Mouse (Mus musculus) heart, embryonic 10.5 days (tissue): ENCODE measurements at regions not wholly inside any gene's neighbourhood (a gene's known extent, or its start where the extent isn't known, plus 50 kb on each side); places are given as distances from the start of the nearest gene placed in this dataset.

Source experiments
- DNase-seq: peaks from one replicate; pipeline ENCODE4 v3.0.0-alpha.2; 2017; ENCODE audit warnings: low spot score
- H3K27ac ChIP-seq: fragments of 300-500 bp; sonication (generic); 2 replicates; pipeline ENCODE4 v1.5.1; 2016; ENCODE audit warnings: mild to moderate bottlenecking
- H3K27me3 ChIP-seq: fragments of 300-500 bp; sonication (generic); 2 replicates; pipeline ENCODE4 v1.6.1; 2016; ENCODE audit warnings: mild to moderate bottlenecking; ENCODE audit not compliant: poor library complexity, insufficient read depth, severe bottlenecking
- H3K36me3 ChIP-seq: fragments of 300-500 bp; sonication (generic); 2 replicates; pipeline ENCODE4 v1.6.1; 2016; ENCODE audit warnings: mild to moderate bottlenecking, moderate library complexity
- H3K4me1 ChIP-seq: fragments of 300-500 bp; sonication (generic); 2 replicates; pipeline ENCODE4 v1.6.1; 2016; ENCODE audit warnings: mild to moderate bottlenecking
- H3K4me3 ChIP-seq: fragments of 300-500 bp; sonication (generic); 2 replicates; pipeline ENCODE4 v1.5.1; 2016; ENCODE audit warnings: mild to moderate bottlenecking, moderate library complexity
- H3K9me3 ChIP-seq: fragments of 300-500 bp; sonication (generic); 2 replicates; pipeline ENCODE4 v1.6.1; 2016; ENCODE audit warnings: mild to moderate bottlenecking, moderate library complexity
- WGBS: fragments of 180-500 bp; shearing (Covaris S2); methylation state at CpG from one replicate; pipeline ENCODE4 v1.1.7; 2016; 5-methylcytosine and 5-hydroxymethylcytosine counted together

- Histone ChIP-seq H3K4me1 (no peaks in the 10 kb centered on the region), H3K9me3 (no peaks in the 10 kb centered on the region), H3K4me3 (no peak overlapping the region), H3K27me3 (no peaks in the 10 kb centered on the region), H3K36me3 (no peaks in the 10 kb centered on the region), H3K27ac (no peak overlapping the region)
- 39% methylated on average over 2 of the region's 2 CpGs for WGBS
- no peak for DNase-seq
Measured at GRCm38 (mm10) chr2:105586782-105587181, 81.9 kb upstream of the Pax6 start.

DNA sequence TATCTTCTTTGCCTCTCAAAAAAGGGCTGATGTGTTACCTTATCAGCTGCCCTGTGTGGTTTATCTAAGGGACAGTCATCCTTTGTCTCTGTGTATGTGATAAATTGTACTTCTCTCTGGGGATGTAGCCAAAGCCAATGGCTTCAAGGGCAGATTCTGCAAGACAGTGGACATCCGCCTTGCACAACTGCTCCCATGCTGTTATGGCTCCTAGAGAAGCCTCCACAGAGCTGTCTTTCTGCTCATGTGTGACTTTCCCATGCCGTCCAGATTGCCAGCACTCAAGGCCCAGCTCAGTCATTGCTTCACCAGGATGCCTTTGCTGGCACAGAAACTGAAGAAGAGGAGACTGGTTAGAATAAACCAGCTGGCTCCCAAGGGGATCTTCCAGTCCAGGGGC, 74.6 kb upstream of the Pax6 start:
- 78% methylated on average over 2 of the region's 2 CpGs for WGBS
- Histone ChIP-seq H3K4me3 (no peak overlapping the region), H3K27ac (no peak overlapping the region), H3K27me3 (no peaks in the 10 kb centered on the region), H3K36me3 (no peaks in the 10 kb centered on the region), H3K9me3 (no peaks in the 10 kb centered on the region), H3K4me1 (no peaks in the 10 kb centered on the region)
- DNase-seq, result no peak

DNA sequence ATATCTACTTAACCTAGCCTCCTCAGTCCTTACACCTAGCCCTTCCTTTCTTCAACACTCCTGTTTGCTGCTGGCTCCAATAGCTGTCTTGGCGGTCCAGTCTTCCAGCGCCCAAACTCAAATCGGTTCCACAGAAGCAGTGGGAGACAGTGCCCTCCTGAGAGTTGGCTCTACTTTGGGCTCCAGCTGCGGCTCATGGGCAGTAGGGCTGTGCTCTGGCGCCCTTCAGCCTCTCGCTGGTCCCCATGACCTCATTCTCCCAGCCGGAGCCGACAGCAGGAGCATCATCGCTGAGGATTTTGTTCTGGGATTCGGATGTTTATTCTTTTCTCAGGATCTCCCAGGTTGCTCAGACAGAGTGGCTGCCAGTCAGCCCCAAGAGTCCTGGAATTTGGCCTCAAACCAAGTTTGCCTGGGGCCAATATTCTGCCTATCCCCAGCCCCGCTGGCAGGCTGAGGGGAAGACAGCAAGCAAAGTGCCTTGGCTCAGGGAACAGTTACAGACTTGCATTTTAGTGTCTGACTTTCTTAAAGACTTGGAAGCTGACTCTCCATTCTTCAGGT, 64.1 kb upstream of the Pax6 start:
- 57% methylated on average over 11 of the region's 11 CpGs for WGBS

GRCm38 (mm10) chr2:105607969-105608538, 60.6 kb upstream of the Pax6 start:
- Histone ChIP-seq H3K9me3 (no peaks in the 10 kb centered on the region), H3K27me3 (peaks cover 21% of the 10 kb centered on the region; the same call in 1 of the 2 replicates), H3K27ac (no peak overlapping the region), H3K4me1 (peaks cover 13% of the 10 kb centered on the region), H3K4me3 (no peak overlapping the region), H3K36me3 (no peaks in the 10 kb centered on the region)
- no peak for DNase-seq
- WGBS, result 69% methylated on average over 8 of the region's 8 CpGs

More for the DNA sequence above, 64.1 kb upstream of the Pax6 start:
- peaks cover 20% of the 10 kb centered on the region; the same call in 1 of the 2 replicates for H3K27me3 ChIP-seq
- DNase-seq, result no peak
- H3K36me3 ChIP-seq, result no peaks in the 10 kb centered on the region
- no peaks in the 10 kb centered on the region for H3K4me1 ChIP-seq
- no peak overlapping the region for H3K27ac ChIP-seq
- no peak overlapping the region for H3K4me3 ChIP-seq
- no peaks in the 10 kb centered on the region for H3K9me3 ChIP-seq

GRCm38 (mm10) chr2:105608756-105609155, 59.9 kb upstream of the Pax6 start:
- Histone ChIP-seq H3K4me3 (no peak overlapping the region), H3K27me3 (peaks cover 28% of the 10 kb centered on the region; the same call in 1 of the 2 replicates), H3K27ac (no peak overlapping the region), H3K9me3 (no peaks in the 10 kb centered on the region), H3K36me3 (no peaks in the 10 kb centered on the region), H3K4me1 (peaks cover 13% of the 10 kb centered on the region)
- WGBS, result 60% methylated on average over 7 of the region's 7 CpGs
- no peak for DNase-seq

DNA sequence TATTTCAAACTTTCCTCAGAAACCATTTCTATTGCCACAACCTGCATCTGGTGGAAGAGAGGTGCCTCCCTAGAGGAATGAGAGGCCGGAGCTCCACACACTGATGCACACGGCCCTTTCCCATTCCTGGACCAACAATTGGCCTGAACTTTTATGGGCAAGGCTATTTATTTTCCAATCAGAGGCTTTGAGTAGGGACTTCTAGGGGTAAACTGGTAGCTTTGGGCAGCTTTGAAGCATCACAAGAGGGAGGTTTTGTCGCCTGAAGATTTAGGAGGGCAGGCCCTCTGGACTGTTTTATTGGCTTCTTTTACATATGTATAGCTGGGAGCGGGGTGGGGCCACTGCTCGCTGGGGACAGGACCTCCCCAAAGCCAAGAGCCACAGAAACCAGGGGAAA, 57.7 kb upstream of the Pax6 start:
- 73% methylated on average over 5 of the region's 5 CpGs for WGBS
- Histone ChIP-seq H3K4me1 (peaks cover 18% of the 10 kb centered on the region), H3K27me3 (peaks cover 28% of the 10 kb centered on the region; the same call in 1 of the 2 replicates), H3K36me3 (no peaks in the 10 kb centered on the region), H3K9me3 (no peaks in the 10 kb centered on the region), H3K4me3 (no peak overlapping the region), H3K27ac (no peak overlapping the region)
- no peak for DNase-seq

DNA sequence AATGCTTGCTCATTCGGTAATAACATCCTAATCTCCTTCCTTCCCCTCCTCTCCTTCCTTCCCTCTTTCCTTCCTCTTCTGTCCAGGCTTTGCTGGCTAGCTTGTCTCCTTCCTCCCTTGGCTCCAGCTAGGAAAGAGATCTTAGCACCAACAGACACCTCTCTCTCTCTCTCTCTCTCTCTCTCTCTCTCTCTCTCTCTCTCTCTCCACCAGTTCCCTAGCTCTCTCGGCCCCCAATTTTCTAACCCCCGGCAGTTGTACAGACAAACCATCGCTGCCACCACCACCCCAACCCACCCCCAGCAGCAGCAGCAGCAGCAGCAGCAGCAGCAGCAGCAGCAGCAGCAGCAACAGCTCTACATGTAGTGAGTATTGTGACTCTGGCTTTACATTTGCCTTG, 57.0 kb upstream of the Pax6 start:
- Histone ChIP-seq H3K4me1 (peaks cover 18% of the 10 kb centered on the region), H3K27ac (peak overlapping the region; percentile 62), H3K4me3 (no peak overlapping the region; the same call in 1 of the 2 replicates), H3K27me3 (peaks cover 28% of the 10 kb centered on the region; the same call in 1 of the 2 replicates), H3K9me3 (no peaks in the 10 kb centered on the region), H3K36me3 (no peaks in the 10 kb centered on the region)
- WGBS, result 21% methylated on average over 4 of the region's 4 CpGs
- no peak for DNase-seq

GRCm38 (mm10) chr2:105612051-105612664, 56.5 kb upstream of the Pax6 start:
- H3K9me3 ChIP-seq, result no peaks in the 10 kb centered on the region
- peak; percentile 80 for DNase-seq
- H3K4me3 ChIP-seq, result peak overlapping the region; percentile 37
- H3K27ac ChIP-seq, result peak overlapping the region; percentile 62
- peaks cover 18% of the 10 kb centered on the region for H3K4me1 ChIP-seq
- peaks cover 28% of the 10 kb centered on the region; the same call in 1 of the 2 replicates for H3K27me3 ChIP-seq
- H3K36me3 ChIP-seq, result no peaks in the 10 kb centered on the region
- WGBS, result 8% methylated on average over 21 of the region's 21 CpGs

DNA sequence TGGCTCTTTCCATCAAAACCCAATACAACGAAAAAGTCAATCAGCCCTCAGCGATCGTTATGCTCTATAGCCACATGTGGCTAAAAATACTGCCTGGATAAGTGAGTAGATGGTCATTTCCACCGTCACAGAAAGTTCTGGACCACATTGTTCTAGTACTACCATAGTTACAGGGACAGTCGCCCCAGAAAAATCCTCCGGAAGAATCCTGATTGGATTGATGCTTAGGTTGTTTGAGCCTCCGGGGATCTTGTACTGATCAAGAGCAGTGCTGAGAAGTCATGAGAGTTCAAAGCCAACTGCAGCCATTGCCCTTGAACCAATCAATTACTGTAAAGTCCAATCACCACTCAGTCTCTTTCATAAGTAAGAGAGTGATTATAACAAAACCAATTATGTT, 56.0 kb upstream of the Pax6 start:
- Histone ChIP-seq H3K4me3 (peak overlapping the region; percentile 37), H3K36me3 (no peaks in the 10 kb centered on the region), H3K4me1 (peaks cover 18% of the 10 kb centered on the region), H3K27me3 (peaks cover 32% of the 10 kb centered on the region; the same call in 1 of the 2 replicates), H3K9me3 (no peaks in the 10 kb centered on the region), H3K27ac (peak overlapping the region; percentile 62; the same call in 1 of the 2 replicates)
- no peak for DNase-seq
- 43% methylated on average over 7 of the region's 7 CpGs for WGBS

GRCm38 (mm10) chr2:105613243-105613642, 55.5 kb upstream of the Pax6 start:
- WGBS, result 59% methylated on average over 6 of the region's 6 CpGs
- no peaks in the 10 kb centered on the region for H3K9me3 ChIP-seq
- peaks cover 18% of the 10 kb centered on the region for H3K4me1 ChIP-seq
- H3K27ac ChIP-seq, result no peak overlapping the region
- no peak for DNase-seq
- H3K27me3 ChIP-seq, result peaks cover 32% of the 10 kb centered on the region; the same call in 1 of the 2 replicates
- H3K4me3 ChIP-seq, result no peak overlapping the region
- H3K36me3 ChIP-seq, result no peaks in the 10 kb centered on the region

DNA sequence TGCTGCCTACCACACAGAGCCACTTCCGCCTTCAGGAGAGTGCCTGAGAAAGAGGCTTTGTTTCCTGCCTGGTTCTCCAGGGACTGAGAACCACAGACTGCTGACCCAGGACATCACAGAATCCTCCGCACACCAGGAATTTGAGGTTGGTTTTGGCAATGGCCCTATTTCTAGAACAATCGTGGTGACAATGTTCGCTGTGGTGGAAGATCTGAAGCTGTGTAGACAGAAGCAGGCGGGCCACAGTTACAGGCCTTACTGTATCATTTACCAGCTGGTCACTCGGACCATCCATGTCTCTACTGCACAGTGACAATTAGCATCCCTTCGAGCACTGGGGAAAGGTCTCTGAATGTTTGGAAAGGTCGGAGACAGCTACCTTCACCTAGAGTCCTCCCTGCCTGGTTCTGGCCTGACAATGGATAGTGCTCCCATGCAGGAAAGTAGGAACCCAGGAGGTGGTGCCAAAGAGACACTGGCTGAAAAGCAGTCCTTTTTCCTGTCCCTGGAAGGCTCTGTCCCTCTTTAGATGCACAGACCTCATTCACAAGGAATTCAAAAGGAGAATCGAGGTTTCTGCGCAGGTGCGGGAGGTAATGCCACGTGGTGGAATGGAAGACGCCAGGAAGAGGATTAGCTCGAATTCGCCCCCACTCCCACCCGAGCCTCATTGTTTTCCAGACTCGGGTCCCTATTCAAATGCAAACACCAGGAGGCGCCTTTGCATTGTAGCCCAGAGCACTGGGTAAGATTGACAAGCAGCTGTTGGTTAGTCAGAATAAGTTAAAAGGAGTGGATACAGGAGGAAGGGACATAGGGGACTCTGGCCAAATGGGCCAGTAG, 52.6 kb upstream of the Pax6 start:
- Histone ChIP-seq H3K9me3 (no peaks in the 10 kb centered on the region), H3K36me3 (no peaks in the 10 kb centered on the region), H3K4me1 (peaks cover 18% of the 10 kb centered on the region), H3K27ac (peak overlapping the region; percentile 16; the same call in 1 of the 2 replicates), H3K4me3 (peak overlapping the region; percentile 49), H3K27me3 (peaks cover 33% of the 10 kb centered on the region; the same call in 1 of the 2 replicates)
- 30% methylated on average over 18 of the region's 18 CpGs for WGBS
- no peak for DNase-seq
